Mouse (Mus musculus) heart, adult 2 months (tissue): ENCODE results near the gene S1pr3. TPM values are rescaled to one million over a fixed set of nuclear protein-coding genes. Genes with fewer than 3 reads are reported as not detected.

Experiments
- DNase-seq, 2 experiments: peaks; one replicate each; pipeline ENCODE4 v3.0.0; 2021
- H3K27ac ChIP-seq: fragments of 200-600 bp; 2 replicates; pipeline ENCODE4 v1.8.1; 2022
- H3K27me3 ChIP-seq: fragments of 200-500 bp; 2 replicates; pipeline ENCODE4 v1.6.1; 2012; ENCODE audit warnings: mild to moderate bottlenecking, low read length, inconsistent platforms, mixed read lengths; ENCODE audit not compliant: control insufficient read depth, insufficient read depth
- H3K36me3 ChIP-seq: fragments of 200-500 bp; 2 replicates; pipeline ENCODE4 v1.6.1; 2012; ENCODE audit warnings: low read length, inconsistent platforms; ENCODE audit not compliant: control insufficient read depth, insufficient read depth
- H3K4me1 ChIP-seq: fragments of 200-500 bp; 2 replicates; pipeline ENCODE4 v1.6.1; 2011; ENCODE audit warnings: low read length; ENCODE audit not compliant: control insufficient read depth, insufficient read depth
- H3K4me3 ChIP-seq: fragments of 200-600 bp; 2 replicates; pipeline ENCODE4 v1.8.1; 2022
- H3K79me2 ChIP-seq: fragments of 200-500 bp; replicated peaks from 2 replicates; pipeline ENCODE4 v1.6.1; 2012; ENCODE audit warnings: mild to moderate bottlenecking, inconsistent platforms, low read length, moderate library complexity, mixed read lengths; ENCODE audit not compliant: control insufficient read depth, insufficient read depth
- H3K9ac ChIP-seq: fragments of 200-500 bp; 2 replicates; pipeline ENCODE4 v1.6.1; 2012; ENCODE audit warnings: low read depth, mild to moderate bottlenecking, control low read depth, inconsistent platforms, low read length, mixed read lengths
- CTCF ChIP-seq: fragments of 200-600 bp; IDR thresholded peaks from 2 replicates; pipeline ENCODE4 v1.8.1; 2022; ENCODE audit warnings: antibody characterized with exemption, mild to moderate bottlenecking, moderate library complexity
- EP300 ChIP-seq: fragments of 200-500 bp; IDR thresholded peaks from 2 replicates; pipeline ENCODE4 v1.6.1; 2011; ENCODE audit warnings: low read depth, low read length, control low read depth; ENCODE audit not compliant: insufficient read depth
- POLR2A ChIP-seq: fragments of 200-500 bp; IDR thresholded peaks from 2 replicates; pipeline ENCODE4 v1.6.1; 2011; ENCODE audit warnings: mild to moderate bottlenecking, low read depth, low read length, control low read depth; ENCODE audit not compliant: insufficient read depth
- WGBS: fragments of 180-500 bp; shearing (Covaris S2); methylation state at CpG from one replicate; pipeline ENCODE4 v1.1.7; 2018; 5-methylcytosine and 5-hydroxymethylcytosine counted together
- intact Hi-C: fragments of 180-260 bp; cut with DNase I; formaldehyde crosslinking; loops from one replicate; pipeline ENCODE4 v1.15.1; 2025
- polyA plus RNA-seq: library from polyadenylated mRNA; depleted of rRNA; stranded (reverse); fragments of >200 nt; gene quantifications from 2 replicates; pipeline ENCODE4 v1.2.3, GENCODE M21; 2012
- total RNA-seq, 2 experiments: library from RNA; stranded (reverse); gene quantifications; 2 replicates each; pipeline ENCODE4 v1.2.3; 2021

S1pr3 gene
- total and polyA plus RNA-seq, 3 experiments = 12.2 to 16.4 (median 16.3) TPM

DNA sequence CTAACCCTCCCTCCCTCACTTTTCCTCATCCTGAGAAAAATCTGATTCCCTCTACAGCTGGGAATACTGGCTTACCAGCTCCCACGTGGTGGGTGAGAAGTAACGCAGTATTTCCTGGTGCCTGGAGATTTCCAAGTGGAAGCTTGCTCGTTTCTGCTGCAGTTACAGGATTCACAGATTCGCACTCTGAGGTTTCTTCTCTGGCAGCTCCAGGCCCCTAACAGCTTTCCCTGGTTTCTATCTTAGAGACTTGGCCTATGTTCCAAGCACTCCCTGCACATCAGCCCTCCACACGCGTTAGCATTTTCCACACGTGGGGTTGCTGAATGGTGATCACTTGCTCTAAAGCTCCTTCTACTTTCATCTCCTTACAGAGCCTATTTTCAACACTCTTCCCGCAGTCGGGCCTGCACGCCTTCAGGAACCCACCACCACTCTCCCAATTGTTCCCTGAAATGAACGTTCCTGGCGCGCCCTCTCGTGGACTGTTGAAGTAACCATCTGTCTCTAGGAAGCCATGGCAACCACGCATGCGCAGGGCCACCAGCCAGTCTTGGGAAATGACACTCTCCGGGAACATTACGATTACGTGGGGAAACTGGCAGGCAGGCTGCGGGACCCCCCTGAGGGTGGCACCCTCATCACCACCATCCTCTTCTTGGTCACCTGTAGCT lies 10.0 kb downstream of the S1pr3 start:
- no peaks in the 10 kb centered on the region for H3K27me3 ChIP-seq
- WGBS = 3% methylated on average over 20 of the region's 20 CpGs
- peak overlapping the region; percentile 55 for H3K27ac ChIP-seq
- no peaks in the 10 kb centered on the region for H3K36me3 ChIP-seq
- H3K4me3 ChIP-seq = peak overlapping the region; percentile 36
- DNase-seq = peak; percentile 90 to 95
- intact Hi-C loops = loop anchor here (1.0 to 5.0 kb wide), 3 partner anchors 226 to 469 kb away; partner anchors contain the start of gene Spin1
- no peak overlapping the region for H3K9ac ChIP-seq
- no peaks in the 10 kb centered on the region for H3K79me2 ChIP-seq
- peaks cover 5% of the 10 kb centered on the region for H3K4me1 ChIP-seq
- TF ChIP-seq EP300 = peak; percentile 89
- no peak for TF ChIP-seq POLR2A
- TF ChIP-seq CTCF = peak; percentile 98

DNA sequence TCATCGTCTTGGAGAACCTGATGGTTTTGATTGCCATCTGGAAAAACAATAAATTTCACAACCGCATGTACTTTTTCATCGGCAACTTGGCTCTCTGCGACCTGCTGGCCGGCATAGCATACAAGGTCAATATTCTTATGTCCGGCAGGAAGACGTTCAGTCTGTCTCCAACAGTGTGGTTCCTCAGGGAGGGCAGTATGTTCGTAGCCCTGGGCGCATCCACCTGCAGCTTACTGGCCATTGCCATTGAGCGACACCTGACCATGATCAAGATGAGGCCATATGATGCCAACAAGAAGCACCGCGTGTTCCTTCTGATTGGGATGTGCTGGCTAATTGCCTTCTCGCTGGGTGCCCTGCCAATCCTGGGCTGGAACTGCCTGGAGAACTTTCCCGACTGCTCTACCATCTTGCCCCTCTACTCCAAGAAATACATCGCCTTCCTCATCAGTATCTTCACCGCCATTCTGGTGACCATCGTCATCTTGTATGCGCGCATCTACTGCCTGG lies 10.6 kb downstream of the S1pr3 start:
- Histone ChIP-seq H3K27me3 (no peaks in the 10 kb centered on the region), H3K4me1 (peaks cover 5% of the 10 kb centered on the region), H3K4me3 (peak overlapping the region; percentile 36), H3K36me3 (no peaks in the 10 kb centered on the region), H3K27ac (no peak overlapping the region), H3K9ac (no peak overlapping the region), H3K79me2 (no peaks in the 10 kb centered on the region)
- TF ChIP-seq EP300 (no peak), CTCF (no peak), POLR2A (no peak)
- intact Hi-C loops = loop anchor here (1.0 to 5.0 kb wide), 3 partner anchors 226 to 470 kb away; partner anchors contain the start of gene Spin1
- 62% methylated on average over 19 of the region's 19 CpGs for WGBS
- DNase-seq = no peak

DNA sequence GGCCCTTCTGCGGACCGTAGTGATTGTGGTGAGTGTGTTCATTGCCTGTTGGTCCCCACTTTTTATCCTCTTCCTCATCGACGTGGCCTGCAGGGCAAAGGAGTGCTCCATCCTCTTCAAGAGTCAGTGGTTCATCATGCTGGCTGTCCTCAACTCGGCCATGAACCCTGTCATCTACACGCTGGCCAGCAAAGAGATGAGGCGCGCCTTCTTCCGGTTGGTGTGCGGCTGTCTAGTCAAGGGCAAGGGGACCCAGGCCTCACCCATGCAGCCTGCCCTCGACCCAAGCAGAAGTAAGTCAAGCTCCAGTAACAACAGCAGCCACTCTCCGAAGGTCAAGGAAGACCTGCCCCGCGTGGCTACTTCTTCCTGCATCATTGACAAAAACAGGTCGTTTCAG lies 11.1 kb downstream of the S1pr3 start:
- 83% methylated on average over 15 of the region's 15 CpGs for WGBS
- no peaks in the 10 kb centered on the region for H3K36me3 ChIP-seq
- DNase-seq = no peak
- peaks cover 5% of the 10 kb centered on the region for H3K4me1 ChIP-seq
- no peak overlapping the region for H3K4me3 ChIP-seq
- H3K27me3 ChIP-seq = no peaks in the 10 kb centered on the region
- TF ChIP-seq EP300 (no peak), POLR2A (no peak), CTCF (no peak)
- intact Hi-C loops = loop anchor here (2.0 to 5.0 kb wide), 2 partner anchors 227 to 317 kb away; partner anchors contain the start of gene Spin1
- no peaks in the 10 kb centered on the region for H3K79me2 ChIP-seq
- no peak overlapping the region for H3K9ac ChIP-seq
- no peak overlapping the region for H3K27ac ChIP-seq

GRCm38 (mm10) chr13:51420861-51421260 lies 12.4 kb downstream of the S1pr3 start:
- WGBS = 69% methylated on average over 9 of the region's 9 CpGs
- TF ChIP-seq CTCF = no peak
- no peak for TF ChIP-seq POLR2A
- no peak for TF ChIP-seq EP300
- no peak overlapping the region for H3K27ac ChIP-seq
- H3K79me2 ChIP-seq = no peaks in the 10 kb centered on the region
- peaks cover 6% of the 10 kb centered on the region for H3K4me1 ChIP-seq
- intact Hi-C loops = loop anchor here (10.0 kb wide), 1 partner anchor 194 kb away; no protein-coding TSS in a partner anchor
- H3K27me3 ChIP-seq = no peaks in the 10 kb centered on the region
- no peak for DNase-seq
- no peak overlapping the region for H3K4me3 ChIP-seq
- H3K9ac ChIP-seq = no peak overlapping the region
- H3K36me3 ChIP-seq = no peaks in the 10 kb centered on the region

DNA sequence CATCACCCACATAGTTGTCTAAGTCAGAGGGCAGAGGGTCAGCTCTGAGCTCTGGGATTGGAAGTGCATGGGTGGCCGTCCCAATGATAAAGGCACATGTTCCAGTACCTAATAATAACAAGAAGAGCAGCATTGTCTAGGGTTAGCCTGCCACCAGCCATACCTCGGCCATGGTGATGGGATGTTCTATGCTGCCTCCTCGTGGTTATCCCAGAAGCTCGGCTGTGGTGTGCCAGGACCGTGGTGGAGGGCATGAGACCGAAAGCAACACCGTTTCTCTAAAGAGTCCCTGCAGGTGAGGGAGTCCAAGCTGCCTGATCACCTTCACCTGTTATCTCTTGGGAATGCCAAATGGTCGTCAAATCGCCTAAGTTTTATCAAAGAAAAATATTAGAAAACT lies 15.2 kb downstream of the S1pr3 start:
- Histone ChIP-seq H3K4me1 (peaks cover 1% of the 10 kb centered on the region; the same call in 1 of the 2 replicates), H3K27ac (no peak overlapping the region), H3K27me3 (no peaks in the 10 kb centered on the region), H3K9ac (no peak overlapping the region), H3K36me3 (no peaks in the 10 kb centered on the region), H3K4me3 (no peak overlapping the region), H3K79me2 (no peaks in the 10 kb centered on the region)
- intact Hi-C loops = loop anchor here (1.0 to 10.0 kb wide), 2 partner anchors 191 to 474 kb away; no protein-coding TSS in a partner anchor
- TF ChIP-seq EP300 = no peak
- TF ChIP-seq POLR2A = no peak
- peak; percentile 13; the same call in 1 of the 2 replicates for TF ChIP-seq CTCF
- WGBS = 67% methylated on average over 9 of the region's 9 CpGs
- no peak for DNase-seq

DNA sequence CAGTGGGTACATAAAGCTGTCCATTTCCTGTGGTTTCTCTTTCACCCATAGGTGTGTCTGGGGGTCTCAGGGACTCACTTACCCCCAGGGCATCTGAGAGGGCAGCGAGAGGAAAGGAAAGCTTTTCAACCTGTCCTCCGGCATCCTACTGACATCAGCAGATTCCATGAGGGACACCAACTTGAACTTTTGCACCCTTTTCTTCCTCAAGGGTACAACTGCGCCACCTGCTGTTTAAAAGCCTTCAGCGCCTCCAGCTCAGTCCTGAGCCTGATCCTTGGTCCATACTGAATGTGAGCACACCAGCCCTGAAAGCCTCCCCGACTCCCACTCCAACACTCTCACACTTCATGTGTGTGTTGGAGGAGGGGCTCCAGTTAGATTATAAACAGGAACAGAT lies 16.2 kb downstream of the S1pr3 start:
- DNase-seq = peak; percentile 50 to 66
- H3K27me3 ChIP-seq = no peaks in the 10 kb centered on the region
- H3K9ac ChIP-seq = no peak overlapping the region
- peaks cover 1% of the 10 kb centered on the region; the same call in 1 of the 2 replicates for H3K4me1 ChIP-seq
- intact Hi-C loops = loop anchor here (1.0 to 10.0 kb wide), 2 partner anchors 190 to 475 kb away; no protein-coding TSS in a partner anchor
- no peak for TF ChIP-seq EP300
- TF ChIP-seq POLR2A = no peak
- TF ChIP-seq CTCF = peak; percentile 90
- no peaks in the 10 kb centered on the region for H3K79me2 ChIP-seq
- H3K36me3 ChIP-seq = no peaks in the 10 kb centered on the region
- H3K4me3 ChIP-seq = no peak overlapping the region
- WGBS = 10% methylated on average over 5 of the region's 5 CpGs
- no peak overlapping the region for H3K27ac ChIP-seq
